Mouse (Mus musculus) forebrain, embryonic 14.5 days (tissue): ENCODE measurements around the gene Nags. TPM values are rescaled to one million over a fixed set of nuclear protein-coding genes. Genes with fewer than 3 reads are reported as not detected.

ENCODE experiments used
- ATAC-seq: fragments of 200-750 bp; cut with Nextera tagmentation; 2 replicates; pipeline ENCODE4 v1.8.0; 2017; ENCODE audit warnings: mild to moderate bottlenecking, moderate library complexity
- DNase-seq: peaks from one replicate; pipeline ENCODE4 v3.0.0-alpha.2; 2015; ENCODE audit warnings: low spot score
- H3K27ac ChIP-seq: fragments of 300-500 bp; sonication (generic); 2 replicates; pipeline ENCODE4 v1.5.1; 2014; ENCODE audit warnings: low read depth, mild to moderate bottlenecking, control low read depth, low read length, moderate library complexity
- H3K27me3 ChIP-seq: fragments of 300-500 bp; sonication (generic); replicated peaks from 2 replicates; pipeline ENCODE4 v1.6.1; 2014; ENCODE audit warnings: low read length, control low read depth, mixed read lengths; ENCODE audit not compliant: control insufficient read depth, insufficient read depth
- H3K36me3 ChIP-seq: fragments of 300-500 bp; sonication (generic); 2 replicates; pipeline ENCODE4 v1.6.1; 2014; ENCODE audit warnings: low read length, control low read depth; ENCODE audit not compliant: control insufficient read depth, insufficient read depth
- H3K4me1 ChIP-seq: fragments of 300-500 bp; sonication (generic); 2 replicates; pipeline ENCODE4 v1.6.1; 2014; ENCODE audit warnings: antibody characterized with exemption, low read length, control low read depth; ENCODE audit not compliant: control insufficient read depth, insufficient read depth
- H3K4me2 ChIP-seq: fragments of 300-500 bp; sonication (generic); 2 replicates; pipeline ENCODE4 v1.6.1; 2014; ENCODE audit warnings: mild to moderate bottlenecking, control low read depth, low read length
- H3K4me3 ChIP-seq: fragments of 300-500 bp; sonication (generic); 2 replicates; pipeline ENCODE4 v1.5.1; 2014; ENCODE audit warnings: low read depth, low read length, control low read depth
- H3K9ac ChIP-seq: fragments of 300-500 bp; sonication (generic); 2 replicates; pipeline ENCODE4 v1.6.1; 2014; ENCODE audit warnings: mild to moderate bottlenecking, low read length, control low read depth, moderate library complexity
- H3K9me3 ChIP-seq: fragments of 300-500 bp; sonication (generic); replicated peaks from 2 replicates; pipeline ENCODE4 v1.6.1; 2016; ENCODE audit warnings: low read length, control low read depth, mixed read lengths; ENCODE audit not compliant: control insufficient read depth
- WGBS: fragments of 180-500 bp; shearing (Covaris S2); extraction: QIAGEN DNeasy Blood & Tissue Kit; methylation state at CpG from one replicate; pipeline ENCODE4 v1.1.7; 2014; 5-methylcytosine and 5-hydroxymethylcytosine counted together
- polyA plus RNA-seq: library from polyadenylated mRNA; unstranded; fragments of >200 nt; fragmentation: Nextera tagmentation; extraction: Ambion mirVana; gene quantifications from 2 replicates; pipeline ENCODE4 v1.2.1, GENCODE M21; 2014

Gene Nags
- polyA plus RNA-seq, 1 experiment from 2014 or later, result 0.17 TPM

DNA sequence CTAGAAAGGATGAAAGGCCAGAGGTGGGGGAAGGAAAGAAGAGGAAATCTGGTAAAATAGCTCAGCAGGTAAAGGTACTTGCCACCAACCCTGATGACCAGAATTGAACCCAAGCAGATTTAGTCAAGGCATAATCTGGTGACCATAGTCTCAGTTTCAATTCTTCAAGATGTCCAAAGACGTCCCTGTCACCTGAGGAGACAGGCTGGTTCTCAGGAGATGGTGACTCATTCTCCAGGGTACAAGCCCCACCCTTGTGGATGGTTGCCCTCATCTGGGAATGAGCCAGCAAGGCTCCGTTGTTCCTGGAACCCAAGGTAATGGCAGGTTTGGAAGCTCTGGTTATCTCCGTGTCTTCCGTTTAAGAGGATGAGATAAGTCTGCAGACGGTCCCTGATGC, 33.7 kb upstream of the Nags start:
- Histone ChIP-seq H3K4me2 (no peak overlapping the region), H3K9me3 (no peaks in the 10 kb centered on the region), H3K9ac (no peak overlapping the region), H3K27me3 (peaks cover 25% of the 10 kb centered on the region), H3K36me3 (no peaks in the 10 kb centered on the region), H3K4me3 (no peak overlapping the region), H3K27ac (no peak overlapping the region), H3K4me1 (no peaks in the 10 kb centered on the region)
- ATAC-seq (no peak), DNase-seq (no peak)
- WGBS, result 89% methylated on average over 5 of the region's 5 CpGs

DNA sequence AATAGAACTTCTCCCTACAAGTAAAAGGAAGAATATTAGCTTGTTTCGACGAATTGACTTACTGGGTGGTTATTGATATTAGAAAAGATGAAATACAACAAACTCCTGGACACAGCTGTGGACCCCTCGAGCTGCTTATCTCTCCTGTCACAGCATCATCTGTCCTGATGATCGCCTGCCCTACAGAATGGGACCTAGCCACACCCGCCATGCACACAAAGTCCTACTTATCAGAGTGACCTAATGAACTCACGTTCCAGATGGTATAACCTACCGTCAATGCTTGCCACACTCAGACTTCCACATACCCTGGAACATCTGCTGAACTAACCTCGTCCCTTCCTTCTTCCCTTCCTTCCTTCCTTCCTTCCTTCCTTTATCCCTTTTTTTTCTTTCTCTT, 29.1 kb upstream of the Nags start:
- H3K27ac ChIP-seq, result no peak overlapping the region
- H3K4me3 ChIP-seq, result no peak overlapping the region
- WGBS, result 81% methylated on average over 8 of the region's 8 CpGs
- DNase-seq (no peak), ATAC-seq (no peak)
- no peak overlapping the region for H3K4me2 ChIP-seq
- H3K9ac ChIP-seq, result no peak overlapping the region
- H3K4me1 ChIP-seq, result no peaks in the 10 kb centered on the region
- no peaks in the 10 kb centered on the region for H3K36me3 ChIP-seq
- H3K9me3 ChIP-seq, result no peaks in the 10 kb centered on the region
- no peaks in the 10 kb centered on the region for H3K27me3 ChIP-seq

DNA sequence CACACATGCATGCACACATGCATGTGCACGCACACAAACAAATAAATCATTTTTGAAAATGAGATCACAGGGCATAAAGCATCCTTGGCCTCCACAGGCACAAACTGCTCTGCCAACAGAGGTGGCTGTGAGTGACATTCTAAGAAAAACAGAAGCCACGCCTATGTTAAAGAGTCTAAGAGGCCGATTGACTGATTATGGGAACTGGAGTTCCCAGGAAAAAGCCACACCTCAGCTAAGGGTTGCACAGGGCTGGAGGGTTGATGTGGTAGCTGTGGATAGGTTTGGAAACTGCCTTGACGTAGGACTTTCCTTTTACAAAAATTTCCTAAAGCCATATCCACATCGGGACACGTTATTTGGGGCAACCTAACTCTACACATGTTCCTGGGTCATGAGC, 27.9 kb upstream of the Nags start:
- WGBS, result 78% methylated on average over 6 of the region's 6 CpGs
- DNase-seq, result no peak
- H3K27me3 ChIP-seq, result no peaks in the 10 kb centered on the region

DNA sequence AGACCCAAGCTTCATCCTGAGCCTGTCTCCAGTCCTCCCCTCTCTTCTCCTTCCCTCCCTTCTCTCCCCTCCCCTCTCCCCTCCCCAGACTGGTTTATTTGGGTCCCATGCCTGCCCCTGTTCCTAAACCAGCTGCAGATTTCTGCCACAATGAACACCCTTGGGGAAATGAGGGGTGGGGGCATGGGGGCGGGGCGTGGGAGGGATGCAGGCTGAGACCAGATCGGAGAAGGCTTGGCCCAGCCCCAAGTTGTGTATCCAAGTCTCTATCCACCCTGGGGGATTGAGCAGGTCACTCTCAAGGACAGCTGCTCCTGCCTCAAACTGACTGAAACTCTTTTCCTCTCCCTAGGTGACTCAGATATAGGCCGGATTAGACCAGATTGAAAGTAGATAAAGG, 10.8 kb upstream of the Nags start:
- ATAC-seq (no peak), DNase-seq (peak; percentile 34)
- 23% methylated on average over 4 of the region's 4 CpGs for WGBS
- H3K36me3 ChIP-seq, result no peaks in the 10 kb centered on the region
- no peak overlapping the region; the same call in 1 of the 2 replicates for H3K9ac ChIP-seq
- H3K4me3 ChIP-seq, result no peak overlapping the region
- H3K4me2 ChIP-seq, result no peak overlapping the region
- H3K27ac ChIP-seq, result no peak overlapping the region
- H3K4me1 ChIP-seq, result 0 out of 2 replicates have a peak, but pooled peaks cover 3% of the 10 kb centered on the region
- H3K9me3 ChIP-seq, result no peaks in the 10 kb centered on the region
- no peaks in the 10 kb centered on the region for H3K27me3 ChIP-seq

More for the DNA sequence above, 27.9 kb upstream of the Nags start:
- no peaks in the 10 kb centered on the region for H3K9me3 ChIP-seq
- no peak overlapping the region for H3K4me3 ChIP-seq
- ATAC-seq, result no peak
- no peak overlapping the region for H3K9ac ChIP-seq
- H3K36me3 ChIP-seq, result no peaks in the 10 kb centered on the region
- no peak overlapping the region for H3K27ac ChIP-seq
- H3K4me1 ChIP-seq, result no peaks in the 10 kb centered on the region
- no peak overlapping the region for H3K4me2 ChIP-seq

DNA sequence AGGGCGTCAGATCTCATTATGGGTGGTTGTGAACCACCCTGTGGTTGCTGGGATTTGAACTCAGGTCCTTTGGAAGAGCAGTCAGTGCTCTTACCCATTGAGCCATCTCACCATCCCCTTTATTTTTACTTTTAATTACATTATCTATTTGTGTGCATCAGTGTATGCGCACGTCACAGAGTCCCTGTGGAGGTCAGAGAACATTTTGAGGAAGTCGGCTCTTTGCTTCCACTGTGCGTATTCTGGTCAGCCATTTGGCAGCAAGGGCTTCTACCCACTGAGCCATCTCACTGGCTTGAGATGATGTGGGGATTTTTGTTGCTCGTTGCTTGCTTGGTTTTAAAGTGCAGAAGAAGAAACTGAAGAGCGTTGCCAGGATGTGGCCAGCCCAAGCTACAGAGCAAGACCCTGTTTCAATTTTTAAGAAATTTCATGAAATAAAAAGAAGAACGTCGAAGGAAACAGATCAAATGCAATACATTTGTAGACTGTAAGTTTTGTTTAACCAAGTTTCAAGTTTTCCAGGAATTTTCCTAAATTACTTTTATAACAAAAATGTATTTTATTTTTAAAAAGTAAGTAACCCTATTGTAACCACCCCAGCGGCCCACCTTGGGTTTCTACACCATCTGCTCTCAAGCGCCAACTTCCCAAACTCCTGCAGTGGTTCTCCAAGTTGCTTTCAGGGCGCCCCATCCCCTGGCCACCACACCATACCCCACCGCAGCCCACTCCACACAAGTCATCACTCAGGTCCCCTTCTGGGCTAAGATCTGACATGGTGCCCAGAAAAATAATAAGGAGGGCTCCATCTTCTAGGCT, 7.5 kb upstream of the Nags start:
- Histone ChIP-seq H3K27ac (no peak overlapping the region), H3K4me1 (0 out of 2 replicates have a peak, but pooled peaks cover 3% of the 10 kb centered on the region), H3K27me3 (0 out of 2 replicates have a peak, but pooled peaks cover 2% of the 10 kb centered on the region), H3K36me3 (no peaks in the 10 kb centered on the region), H3K9ac (peak overlapping the region; percentile 35; the same call in 1 of the 2 replicates), H3K9me3 (no peaks in the 10 kb centered on the region), H3K4me2 (peak overlapping the region; percentile 50), H3K4me3 (no peak overlapping the region)
- DNase-seq (no peak), ATAC-seq (peak; percentile 40; the same call in 1 of the 2 replicates)
- WGBS, result 46% methylated on average over 13 of the region's 13 CpGs

DNA sequence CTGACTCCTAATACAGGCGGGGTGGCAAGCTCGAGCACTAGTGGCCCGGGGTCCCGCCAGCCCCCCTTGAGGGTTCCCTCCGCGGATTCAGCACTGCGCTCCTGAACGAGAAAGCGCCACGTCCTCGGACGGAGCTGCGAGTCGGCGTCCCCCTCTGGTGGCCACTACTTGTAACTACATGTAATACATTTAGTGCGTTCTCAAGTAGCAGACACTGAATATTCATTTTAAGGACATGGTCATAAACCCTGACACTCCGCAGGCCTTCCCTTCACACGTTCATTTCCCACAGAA, 6.9 kb upstream of the Nags start:
- WGBS, result under 1% methylated on average over 18 of the region's 18 CpGs
- no peaks in the 10 kb centered on the region for H3K9me3 ChIP-seq
- peak overlapping the region; percentile 35; the same call in 1 of the 2 replicates for H3K9ac ChIP-seq
- H3K4me1 ChIP-seq, result 0 out of 2 replicates have a peak, but pooled peaks cover 3% of the 10 kb centered on the region
- H3K27ac ChIP-seq, result no peak overlapping the region
- no peak overlapping the region for H3K4me3 ChIP-seq
- ATAC-seq, result peak; percentile 66
- peak; percentile 88 for DNase-seq
- H3K36me3 ChIP-seq, result no peaks in the 10 kb centered on the region
- peak overlapping the region; percentile 50 for H3K4me2 ChIP-seq
- peaks cover 7% of the 10 kb centered on the region for H3K27me3 ChIP-seq

DNA sequence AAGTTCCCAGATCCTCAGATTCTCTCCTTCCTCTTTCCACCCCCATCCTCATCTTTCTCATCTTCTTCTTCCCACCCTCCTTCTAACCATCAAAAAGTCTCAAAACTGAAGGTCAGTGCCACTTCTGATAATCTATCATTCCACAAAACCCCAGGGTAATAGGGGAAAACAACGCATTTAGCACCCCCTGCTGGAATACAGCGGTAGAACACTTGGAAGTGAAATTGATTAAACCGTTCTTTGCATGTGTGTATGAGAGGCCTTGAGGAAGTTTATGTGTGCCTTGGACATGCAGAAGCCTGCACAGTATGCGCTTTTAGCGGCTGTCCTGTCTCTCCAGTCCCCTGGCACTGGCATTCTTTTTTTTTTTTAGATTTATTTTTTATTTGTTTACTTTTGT, 4.8 kb upstream of the Nags start:
- Histone ChIP-seq H3K27ac (no peak overlapping the region), H3K4me3 (no peak overlapping the region), H3K36me3 (no peaks in the 10 kb centered on the region), H3K4me1 (0 out of 2 replicates have a peak, but pooled peaks cover 3% of the 10 kb centered on the region), H3K27me3 (peaks cover 26% of the 10 kb centered on the region), H3K9ac (no peak overlapping the region), H3K9me3 (no peaks in the 10 kb centered on the region), H3K4me2 (no peak overlapping the region)
- 5% methylated on average over 5 of the region's 5 CpGs for WGBS
- ATAC-seq (no peak), DNase-seq (peak; percentile 76)

DNA sequence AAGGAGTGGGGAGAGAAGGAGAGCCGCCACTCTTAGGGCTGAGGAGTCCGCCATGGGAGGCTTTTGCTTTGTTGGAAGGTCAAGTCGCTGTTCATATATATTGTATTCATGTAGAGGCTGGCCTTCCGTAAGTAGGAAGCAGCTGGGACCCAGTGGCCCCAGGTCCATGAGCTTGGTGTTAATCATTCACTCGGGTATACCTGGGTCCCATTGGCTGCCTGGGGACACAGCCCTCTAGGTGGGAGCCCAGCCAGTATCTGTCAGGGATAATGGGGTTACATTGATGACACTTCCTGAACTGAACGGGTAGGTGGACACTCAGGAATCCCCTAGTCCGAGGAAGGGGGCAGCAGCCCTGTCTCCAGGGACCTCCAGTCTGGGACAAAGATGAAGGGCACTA, 3.0 kb upstream of the Nags start:
- no peaks in the 10 kb centered on the region for H3K9me3 ChIP-seq
- no peak overlapping the region for H3K27ac ChIP-seq
- no peak overlapping the region for H3K4me2 ChIP-seq
- H3K36me3 ChIP-seq, result no peaks in the 10 kb centered on the region
- DNase-seq, result no peak
- H3K4me1 ChIP-seq, result 0 out of 2 replicates have a peak, but pooled peaks cover 3% of the 10 kb centered on the region
- H3K9ac ChIP-seq, result no peak overlapping the region
- ATAC-seq, result no peak
- no peak overlapping the region for H3K4me3 ChIP-seq
- H3K27me3 ChIP-seq, result peaks cover 45% of the 10 kb centered on the region
- 71% methylated on average over 7 of the region's 7 CpGs for WGBS

DNA sequence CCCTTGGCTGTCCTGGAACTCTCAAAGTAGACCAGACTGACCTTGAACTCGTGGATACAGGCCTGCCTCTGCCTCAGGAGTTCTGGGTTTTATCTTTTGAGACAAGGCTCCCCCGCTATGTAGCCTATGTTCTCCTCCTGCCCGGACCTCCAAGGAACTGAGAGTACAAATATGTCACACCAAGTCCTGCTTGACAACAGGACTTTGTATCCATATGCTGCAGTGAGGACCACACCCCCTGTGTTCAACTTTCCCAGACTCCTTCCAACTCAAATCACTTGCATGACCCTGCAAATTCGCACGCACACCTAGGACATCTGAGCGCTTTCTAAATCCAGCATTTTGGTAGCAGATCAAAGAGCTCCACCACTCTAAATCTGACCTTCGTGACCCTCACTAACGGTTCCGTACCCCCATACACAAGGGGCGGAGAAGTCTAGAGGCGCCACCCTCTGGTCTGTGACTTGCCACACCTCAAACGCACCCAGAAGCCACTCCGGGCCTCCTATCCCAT, 299 bp upstream of the Nags start:
- peaks cover 62% of the 10 kb centered on the region for H3K27me3 ChIP-seq
- WGBS, result 24% methylated on average over 13 of the region's 13 CpGs
- DNase-seq, result no peak
- peak overlapping the region; percentile 31 for H3K4me2 ChIP-seq
- no peak overlapping the region for H3K9ac ChIP-seq
- H3K27ac ChIP-seq, result no peak overlapping the region
- no peak overlapping the region for H3K4me3 ChIP-seq
- ATAC-seq, result no peak
- no peaks in the 10 kb centered on the region for H3K9me3 ChIP-seq
- no peaks in the 10 kb centered on the region for H3K4me1 ChIP-seq
- H3K36me3 ChIP-seq, result no peaks in the 10 kb centered on the region
